Mouse (Mus musculus) myocyte (in vitro differentiated cells): ENCODE measurements around the gene Os9.

Source experiments
- POLR2A ChIP-seq: IDR thresholded peaks from one replicate; pipeline ENCODE4 v1.6.1; 2011; ENCODE audit warnings: low read depth, mild to moderate bottlenecking, control low read depth, moderate library complexity; ENCODE audit not compliant: insufficient read length
- TCF3 ChIP-seq: IDR thresholded peaks from one replicate; pipeline ENCODE4 v1.6.1; 2011; ENCODE audit warnings: low read depth, control low read depth; ENCODE audit not compliant: insufficient read length

DNA sequence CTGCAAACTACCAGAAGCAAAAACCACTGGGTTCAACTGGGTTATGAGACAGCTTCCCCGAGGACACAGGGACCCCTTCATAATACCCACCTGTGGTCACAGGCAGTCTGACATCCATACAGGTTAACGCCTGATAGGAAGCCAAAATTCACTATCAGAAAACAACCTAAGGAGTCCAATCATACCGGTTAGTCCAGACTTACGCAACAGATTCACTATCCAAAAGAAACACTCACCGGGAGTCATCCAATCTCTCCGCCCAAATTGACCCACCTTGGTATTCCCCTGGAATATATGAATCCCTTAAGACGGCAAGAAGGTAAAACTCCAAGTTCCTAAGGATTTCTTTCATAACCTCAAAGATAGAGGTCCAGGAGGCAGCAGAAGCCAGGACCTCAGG, 23.6 kb upstream of the Os9 start:
- TF ChIP-seq POLR2A, result no peak
- no peak for TF ChIP-seq TCF3
